Mouse (Mus musculus): ENCODE data around the gene Tpgs1. TPM values are rescaled to one million over a fixed set of nuclear protein-coding genes. Genes with fewer than 3 reads are reported as not detected.

Tpgs1 gene
- polyA plus RNA-seq, 1 experiment = 11.3 TPM

- Histone ChIP-seq H3K4me1 (ENCODE audit: control insufficient read depth, insufficient read depth, low read length) (no peaks in the 10 kb centered on the region), H3K9ac (ENCODE audit: low read depth, poor library complexity, severe bottlenecking) (peak overlapping the region; percentile 90), H3K9me3 (replicated peaks; ENCODE audit: control insufficient read depth, insufficient read depth, low read length, poor library complexity, severe bottlenecking) (no peaks in the 10 kb centered on the region), H3K4me3 (ENCODE audit: low read depth, low read length) (peak overlapping the region; percentile 59), H3K27me3 (ENCODE audit: control insufficient read depth, insufficient read depth, low read length, poor library complexity, severe bottlenecking) (no peaks in the 10 kb centered on the region; the same call in 1 of the 2 replicates), H3K36me3 (ENCODE audit: control insufficient read depth, insufficient read depth, low read length, poor library complexity, severe bottlenecking) (no peaks in the 10 kb centered on the region), H3K27ac (ENCODE audit: insufficient read depth, low read length) (no peak overlapping the region)
- TF ChIP-seq POLR2A (IDR thresholded peaks at IDR 0.05; ENCODE audit: insufficient read depth, low read length) = no peak
- no peak for TF ChIP-seq EP300 (IDR thresholded peaks at IDR 0.05; ENCODE audit: insufficient read depth, low read depth, low read length)
- TF ChIP-seq CTCF (IDR thresholded peaks at IDR 0.05; ENCODE audit: low read depth, low read length) = no peak
Measured at GRCm38 (mm10) chr10:79716988-79717355, 47.8 kb downstream of the Tpgs1 start.

GRCm38 (mm10) chr10:79717640-79718357, 48.6 kb downstream of the Tpgs1 start:
- Histone ChIP-seq H3K27ac (ENCODE audit: insufficient read depth, low read length) (no peak overlapping the region), H3K27me3 (ENCODE audit: control insufficient read depth, insufficient read depth, low read length, poor library complexity, severe bottlenecking) (no peaks in the 10 kb centered on the region; the same call in 1 of the 2 replicates), H3K36me3 (ENCODE audit: control insufficient read depth, insufficient read depth, low read length, poor library complexity, severe bottlenecking) (no peaks in the 10 kb centered on the region), H3K4me1 (ENCODE audit: control insufficient read depth, insufficient read depth, low read length) (no peaks in the 10 kb centered on the region), H3K4me3 (ENCODE audit: low read depth, low read length) (peak overlapping the region; percentile 59), H3K9ac (ENCODE audit: low read depth, poor library complexity, severe bottlenecking) (no peak overlapping the region), H3K9me3 (replicated peaks; ENCODE audit: control insufficient read depth, insufficient read depth, low read length, poor library complexity, severe bottlenecking) (no peaks in the 10 kb centered on the region)
- TF ChIP-seq POLR2A (IDR thresholded peaks at IDR 0.05; ENCODE audit: insufficient read depth, low read length) = no peak
- no peak for TF ChIP-seq EP300 (IDR thresholded peaks at IDR 0.05; ENCODE audit: insufficient read depth, low read depth, low read length)
- TF ChIP-seq CTCF (IDR thresholded peaks at IDR 0.05; ENCODE audit: low read depth, low read length) = no peak

GRCm38 (mm10) chr10:79721089-79721488, 51.9 kb downstream of the Tpgs1 start:
- H3K9me3 ChIP-seq (replicated peaks; ENCODE audit: control insufficient read depth, insufficient read depth, low read length, poor library complexity, severe bottlenecking) = no peaks in the 10 kb centered on the region
- no peaks in the 10 kb centered on the region; the same call in 1 of the 2 replicates for H3K27me3 ChIP-seq (ENCODE audit: control insufficient read depth, insufficient read depth, low read length, poor library complexity, severe bottlenecking)
- no peak overlapping the region for H3K9ac ChIP-seq (ENCODE audit: low read depth, poor library complexity, severe bottlenecking)
- no peaks in the 10 kb centered on the region for H3K36me3 ChIP-seq (ENCODE audit: control insufficient read depth, insufficient read depth, low read length, poor library complexity, severe bottlenecking)
- H3K27ac ChIP-seq (ENCODE audit: insufficient read depth, low read length) = no peak overlapping the region
- no peaks in the 10 kb centered on the region for H3K4me1 ChIP-seq (ENCODE audit: control insufficient read depth, insufficient read depth, low read length)
- no peak overlapping the region for H3K4me3 ChIP-seq (ENCODE audit: low read depth, low read length)
- TF ChIP-seq EP300 (IDR thresholded peaks at IDR 0.05; ENCODE audit: insufficient read depth, low read depth, low read length) = no peak
- TF ChIP-seq CTCF (IDR thresholded peaks at IDR 0.05; ENCODE audit: low read depth, low read length) = no peak
- no peak for TF ChIP-seq POLR2A (IDR thresholded peaks at IDR 0.05; ENCODE audit: insufficient read depth, low read length)

DNA sequence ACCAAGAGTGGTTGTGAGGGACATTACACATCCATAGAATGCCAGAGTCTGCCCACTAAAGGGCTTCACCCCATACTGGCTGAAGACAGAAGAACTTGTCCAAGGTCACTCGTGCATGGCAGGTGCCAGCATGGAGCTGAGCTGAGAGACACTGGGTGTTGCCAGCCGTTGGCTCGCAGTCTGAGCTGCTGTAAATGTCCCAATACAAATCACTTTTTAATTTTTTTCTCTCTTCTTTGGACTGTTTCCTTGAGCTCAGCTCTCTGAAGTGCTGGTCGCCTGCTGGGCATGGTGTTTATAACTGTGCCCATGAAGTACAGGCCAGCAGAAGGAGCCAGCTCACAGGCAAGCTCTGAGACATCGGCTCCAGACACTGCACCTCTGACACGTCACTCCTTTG, 53.9 kb downstream of the Tpgs1 start:
- no peaks in the 10 kb centered on the region for H3K9me3 ChIP-seq (replicated peaks; ENCODE audit: control insufficient read depth, insufficient read depth, low read length, poor library complexity, severe bottlenecking)
- H3K27ac ChIP-seq (ENCODE audit: insufficient read depth, low read length) = no peak overlapping the region
- H3K9ac ChIP-seq (ENCODE audit: low read depth, poor library complexity, severe bottlenecking) = no peak overlapping the region
- H3K4me3 ChIP-seq (ENCODE audit: low read depth, low read length) = no peak overlapping the region
- TF ChIP-seq EP300 (IDR thresholded peaks at IDR 0.05; ENCODE audit: insufficient read depth, low read depth, low read length) = no peak
- no peak for TF ChIP-seq CTCF (IDR thresholded peaks at IDR 0.05; ENCODE audit: low read depth, low read length)
- no peaks in the 10 kb centered on the region for H3K4me1 ChIP-seq (ENCODE audit: control insufficient read depth, insufficient read depth, low read length)
- H3K36me3 ChIP-seq (ENCODE audit: control insufficient read depth, insufficient read depth, low read length, poor library complexity, severe bottlenecking) = no peaks in the 10 kb centered on the region
- H3K27me3 ChIP-seq (ENCODE audit: control insufficient read depth, insufficient read depth, low read length, poor library complexity, severe bottlenecking) = no peaks in the 10 kb centered on the region

- Histone ChIP-seq H3K9ac (ENCODE audit: low read depth, poor library complexity, severe bottlenecking) (no peak overlapping the region), H3K27me3 (ENCODE audit: control insufficient read depth, insufficient read depth, low read length, poor library complexity, severe bottlenecking) (no peaks in the 10 kb centered on the region), H3K36me3 (ENCODE audit: control insufficient read depth, insufficient read depth, low read length, poor library complexity, severe bottlenecking) (no peaks in the 10 kb centered on the region), H3K9me3 (replicated peaks; ENCODE audit: control insufficient read depth, insufficient read depth, low read length, poor library complexity, severe bottlenecking) (no peaks in the 10 kb centered on the region), H3K27ac (ENCODE audit: insufficient read depth, low read length) (no peak overlapping the region), H3K4me3 (ENCODE audit: low read depth, low read length) (no peak overlapping the region), H3K4me1 (ENCODE audit: control insufficient read depth, insufficient read depth, low read length) (no peaks in the 10 kb centered on the region)
- TF ChIP-seq CTCF (IDR thresholded peaks at IDR 0.05; ENCODE audit: low read depth, low read length) (no peak), EP300 (IDR thresholded peaks at IDR 0.05; ENCODE audit: insufficient read depth, low read depth, low read length) (no peak), POLR2A (IDR thresholded peaks at IDR 0.05; ENCODE audit: insufficient read depth, low read length) (no peak)
Measured at GRCm38 (mm10) chr10:79723692-79724091, 54.5 kb downstream of the Tpgs1 start.

Other genes starting within 250 kb of the Tpgs1 start
- gene Vmn2r83, start 200.6 kb upstream of the Tpgs1 start, polyA plus RNA-seq (2011; ENCODE audit: insufficient read depth, insufficient read length, low read depth, missing spikeins) = not detected in 2 replicates
- gene Plpp2, start 135.6 kb upstream of the Tpgs1 start, polyA plus RNA-seq (2011; ENCODE audit: insufficient read depth, insufficient read length, low read depth, missing spikeins) = 16.6 and 16.7 TPM in 2 replicates
- gene Mier2, start 114.2 kb upstream of the Tpgs1 start, polyA plus RNA-seq (2011; ENCODE audit: insufficient read depth, insufficient read length, low read depth, missing spikeins) = 40.1 and 55.7 TPM in 2 replicates
- not detected in 2 replicates for gene Theg, start 82.0 kb upstream of the Tpgs1 start, polyA plus RNA-seq (2011; ENCODE audit: insufficient read depth, insufficient read length, low read depth, missing spikeins)
- gene C2cd4c, start 55.3 kb upstream of the Tpgs1 start, polyA plus RNA-seq (2011; ENCODE audit: insufficient read depth, insufficient read length, low read depth, missing spikeins) = 0.58 and 0.88 TPM in 2 replicates
- 4.6 and 4.7 TPM in 2 replicates for gene Shc2, start 31.5 kb upstream of the Tpgs1 start, polyA plus RNA-seq (2011; ENCODE audit: insufficient read depth, insufficient read length, low read depth, missing spikeins)
- gene Odf3l2, start 23.6 kb upstream of the Tpgs1 start, polyA plus RNA-seq (2011; ENCODE audit: insufficient read depth, insufficient read length, low read depth, missing spikeins) = not detected in 2 replicates
- gene Madcam1, start 4.8 kb upstream of the Tpgs1 start, polyA plus RNA-seq (2011; ENCODE audit: insufficient read depth, insufficient read length, low read depth, missing spikeins) = 1.9 and 2.6 TPM in 2 replicates
- gene Cdc34, start 12.8 kb downstream of the Tpgs1 start, polyA plus RNA-seq (2011; ENCODE audit: insufficient read depth, insufficient read length, low read depth, missing spikeins) = 299 and 319 TPM in 2 replicates
- 2.8 and 3.6 TPM in 2 replicates for gene Gzmm, start 19.7 kb downstream of the Tpgs1 start, polyA plus RNA-seq (2011; ENCODE audit: insufficient read depth, insufficient read length, low read depth, missing spikeins)
- 445 and 449 TPM in 2 replicates for gene Bsg, start 35.1 kb downstream of the Tpgs1 start, polyA plus RNA-seq (2011; ENCODE audit: insufficient read depth, insufficient read length, low read depth, missing spikeins)
- 7.3 and 8.4 TPM in 2 replicates for gene Hcn2, start 47.3 kb downstream of the Tpgs1 start, polyA plus RNA-seq (2011; ENCODE audit: insufficient read depth, insufficient read length, low read depth, missing spikeins)
- 21.9 and 23.0 TPM in 2 replicates for gene Polrmt, start 77.2 kb downstream of the Tpgs1 start, polyA plus RNA-seq (2011; ENCODE audit: insufficient read depth, insufficient read length, low read depth, missing spikeins)
- 1.0 and 1.2 TPM in 2 replicates for gene Fgf22, start 85.7 kb downstream of the Tpgs1 start, polyA plus RNA-seq (2011; ENCODE audit: insufficient read depth, insufficient read length, low read depth, missing spikeins)
- 49.6 and 61.5 TPM in 2 replicates for gene Rnf126, start 97.6 kb downstream of the Tpgs1 start, polyA plus RNA-seq (2011; ENCODE audit: insufficient read depth, insufficient read length, low read depth, missing spikeins)
- gene Fstl3, start 107.9 kb downstream of the Tpgs1 start, polyA plus RNA-seq (2011; ENCODE audit: insufficient read depth, insufficient read length, low read depth, missing spikeins) = 7.7 TPM in 2 replicates
- gene Prss57, start 121.6 kb downstream of the Tpgs1 start, polyA plus RNA-seq (2011; ENCODE audit: insufficient read depth, insufficient read length, low read depth, missing spikeins) = not detected in 2 replicates
- gene Palm, start 124.2 kb downstream of the Tpgs1 start, polyA plus RNA-seq (2011; ENCODE audit: insufficient read depth, insufficient read length, low read depth, missing spikeins) = 53.3 and 53.7 TPM in 2 replicates
- gene Misp, start 151.6 kb downstream of the Tpgs1 start, polyA plus RNA-seq (2011; ENCODE audit: insufficient read depth, insufficient read length, low read depth, missing spikeins) = 4.0 and 6.4 TPM in 2 replicates
- gene Ptbp1, start 185.1 kb downstream of the Tpgs1 start, polyA plus RNA-seq (2011; ENCODE audit: insufficient read depth, insufficient read length, low read depth, missing spikeins) = 628 and 695 TPM in 2 replicates
- gene Prtn3, start 205.1 kb downstream of the Tpgs1 start, polyA plus RNA-seq (2011; ENCODE audit: insufficient read depth, insufficient read length, low read depth, missing spikeins) = 8.7 and 13.1 TPM in 2 replicates
- gene Plppr3, start 205.3 kb downstream of the Tpgs1 start, polyA plus RNA-seq (2011; ENCODE audit: insufficient read depth, insufficient read length, low read depth, missing spikeins) = 6.4 and 8.3 TPM in 2 replicates
- not detected in 2 replicates for gene Elane, start 216.9 kb downstream of the Tpgs1 start, polyA plus RNA-seq (2011; ENCODE audit: insufficient read depth, insufficient read length, low read depth, missing spikeins)
- gene Cfd, start 221.5 kb downstream of the Tpgs1 start, polyA plus RNA-seq (2011; ENCODE audit: insufficient read depth, insufficient read length, low read depth, missing spikeins) = not detected in 2 replicates
- 17.4 and 17.5 TPM in 2 replicates for gene Med16, start 239.6 kb downstream of the Tpgs1 start, polyA plus RNA-seq (2011; ENCODE audit: insufficient read depth, insufficient read length, low read depth, missing spikeins)
- gene Gm26602, start 241.5 kb downstream of the Tpgs1 start, polyA plus RNA-seq (2011; ENCODE audit: insufficient read depth, insufficient read length, low read depth, missing spikeins) = not detected in 2 replicates
- 0.25 and 1.2 TPM in 2 replicates for gene Kiss1r, start 247.6 kb downstream of the Tpgs1 start, polyA plus RNA-seq (2011; ENCODE audit: insufficient read depth, insufficient read length, low read depth, missing spikeins)

Data from ES-Bruce4 (cell line).